Mouse (Mus musculus) thymus, adult 2 months (tissue): Measurements from ENCODE around the gene Cdk14. TPM values are rescaled to one million over a fixed set of nuclear protein-coding genes. Genes with fewer than 3 reads are reported as not detected.
A peak's percentile ranks its signal among the peaks of the same experiment; 100 is the strongest.

Source experiments
- DNase-seq: peaks from one replicate; pipeline ENCODE4 v3.0.0; 2021
- H3K27ac ChIP-seq: fragments of 200-500 bp; 2 replicates; pipeline ENCODE4 v1.5.1; 2012; ENCODE audit warnings: low read length, control low read depth; ENCODE audit not compliant: control insufficient read depth, insufficient read depth
- H3K27me3 ChIP-seq: fragments of 200-500 bp; 2 replicates; pipeline ENCODE4 v1.6.1; 2012; ENCODE audit warnings: mild to moderate bottlenecking, low read length, moderate library complexity, mixed read lengths; ENCODE audit not compliant: control insufficient read depth, insufficient read depth
- H3K36me3 ChIP-seq: fragments of 200-500 bp; 2 replicates; pipeline ENCODE4 v1.6.1; 2012; ENCODE audit warnings: mild to moderate bottlenecking, low read length, moderate library complexity; ENCODE audit not compliant: control insufficient read depth, insufficient read depth
- H3K4me1 ChIP-seq: fragments of 200-500 bp; replicated peaks from 2 replicates; pipeline ENCODE4 v1.6.1; 2012; ENCODE audit warnings: low read length; ENCODE audit not compliant: control insufficient read depth, insufficient read depth
- H3K4me3 ChIP-seq: fragments of 200-500 bp; 2 replicates; pipeline ENCODE4 v1.5.1; 2012; ENCODE audit warnings: mild to moderate bottlenecking, low read length, control low read depth, moderate library complexity; ENCODE audit not compliant: control insufficient read depth, insufficient read depth
- CTCF ChIP-seq: fragments of 200-500 bp; IDR thresholded peaks from 2 replicates; pipeline ENCODE4 v1.5.1; 2012; ENCODE audit warnings: mild to moderate bottlenecking, control low read depth, low read length, moderate library complexity, borderline replicate concordance; ENCODE audit not compliant: control insufficient read depth, poor library complexity, insufficient read depth; ENCODE audit errors: extremely low read depth
- POLR2A ChIP-seq: fragments of 200-500 bp; IDR thresholded peaks from 2 replicates; pipeline ENCODE4 v1.6.1; 2012; ENCODE audit warnings: mild to moderate bottlenecking, low read length, control low read depth, moderate library complexity; ENCODE audit not compliant: control insufficient read depth, poor library complexity, insufficient read depth; ENCODE audit errors: extremely low read depth
- WGBS: fragments of 180-500 bp; shearing (Covaris S2); methylation state at CpG from one replicate; pipeline ENCODE4 v1.1.7; 2018; 5-methylcytosine and 5-hydroxymethylcytosine counted together
- polyA plus RNA-seq: library from polyadenylated mRNA; depleted of rRNA; stranded (reverse); fragments of >200 nt; gene quantifications from 2 replicates; pipeline ENCODE4 v1.2.3, GENCODE M21; 2012

The Cdk14 gene
- polyA plus RNA-seq, 1 experiment, result 0.90 TPM

DNA sequence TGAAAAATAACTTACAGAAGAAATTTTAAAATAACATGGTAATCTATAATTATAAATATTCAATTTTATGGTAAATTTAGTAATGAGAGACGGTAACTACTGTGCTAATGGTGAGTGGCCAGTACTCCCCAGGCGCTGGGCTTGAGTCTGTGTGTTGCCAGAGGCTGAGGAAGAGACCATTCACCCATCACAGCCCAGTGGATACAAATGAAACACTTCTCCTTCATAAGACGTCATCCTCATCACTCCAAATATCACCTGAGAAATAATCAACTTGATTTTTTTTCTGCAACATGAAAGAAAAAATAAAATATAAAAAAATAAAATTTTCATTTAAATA is 153.4 kb downstream of the Cdk14 start:
- Histone ChIP-seq H3K27me3 (no peaks in the 10 kb centered on the region), H3K4me3 (no peak overlapping the region), H3K36me3 (no peaks in the 10 kb centered on the region), H3K27ac (no peak overlapping the region), H3K4me1 (no peaks in the 10 kb centered on the region)
- WGBS, result 95% methylated on average over 3 of the region's 3 CpGs
- TF ChIP-seq CTCF (no peak), POLR2A (no peak)
- no peak for DNase-seq

DNA sequence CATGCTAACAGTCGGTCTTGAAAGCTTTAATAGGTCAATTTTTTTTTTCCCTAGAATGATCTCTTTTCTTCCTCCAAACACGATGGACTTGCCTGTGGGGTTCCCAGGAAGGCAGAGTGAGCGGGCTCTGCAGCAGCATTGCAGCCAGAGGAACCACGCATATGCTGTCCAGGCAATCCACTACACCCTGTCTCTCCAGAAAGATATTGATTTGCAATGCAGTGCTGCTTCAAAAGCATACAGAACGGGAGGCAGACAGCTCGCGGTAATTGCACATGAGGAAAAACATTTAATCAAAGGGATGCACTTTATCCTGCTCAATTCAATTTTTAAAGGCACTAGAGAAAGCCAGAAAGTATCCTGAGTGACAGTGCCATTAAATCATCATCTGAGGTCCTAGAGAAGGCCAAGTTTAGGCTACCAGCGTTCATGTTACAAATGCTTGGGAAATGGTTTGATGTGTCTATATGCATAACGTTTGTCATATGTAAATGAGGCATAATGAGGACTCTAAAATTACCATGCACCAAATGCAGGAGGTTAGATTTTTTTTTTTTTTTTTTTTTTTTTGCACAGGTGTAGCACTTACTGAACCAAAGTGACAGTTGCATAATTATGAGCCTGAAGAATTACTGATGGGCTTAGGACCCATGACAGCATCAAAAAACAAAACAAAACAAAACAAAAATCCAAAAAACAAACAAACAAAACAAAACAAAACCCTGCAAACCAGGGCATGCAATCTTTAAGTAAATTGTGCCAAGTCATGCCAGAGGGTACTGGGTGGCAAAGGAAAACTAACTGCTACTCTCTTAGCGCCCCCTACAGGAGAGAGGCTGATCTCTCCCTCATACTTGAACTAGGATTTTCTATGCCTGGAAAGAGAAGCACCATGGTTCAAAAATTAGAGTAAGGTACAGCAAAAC is 154.0 kb downstream of the Cdk14 start:
- WGBS, result 77% methylated on average over 10 of the region's 10 CpGs
- Histone ChIP-seq H3K36me3 (no peaks in the 10 kb centered on the region), H3K4me3 (no peak overlapping the region), H3K27me3 (no peaks in the 10 kb centered on the region), H3K4me1 (no peaks in the 10 kb centered on the region), H3K27ac (no peak overlapping the region)
- TF ChIP-seq CTCF (no peak), POLR2A (no peak)
- peak; percentile 4 for DNase-seq

DNA sequence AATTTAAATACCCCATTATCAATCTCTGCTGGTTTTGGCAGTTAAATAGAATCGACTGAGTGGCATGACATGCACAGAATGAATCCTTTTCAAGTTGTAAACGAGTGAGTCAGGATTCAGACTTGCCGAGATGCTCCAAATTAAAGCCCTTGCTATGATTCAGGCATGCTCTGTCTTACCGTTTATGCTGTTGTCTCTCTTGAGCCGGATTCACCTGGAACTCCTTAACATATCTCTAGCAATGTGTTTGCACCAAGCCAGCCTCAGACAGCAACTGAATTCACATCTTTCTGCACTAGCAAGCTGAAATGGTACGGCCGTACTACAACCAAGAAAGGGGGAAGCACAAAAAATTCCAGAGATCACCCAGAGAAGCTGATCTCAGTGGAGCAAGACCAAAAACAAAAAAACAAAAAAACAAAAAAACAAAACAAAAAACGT is 154.7 kb downstream of the Cdk14 start:
- WGBS, result 74% methylated on average over 8 of the region's 8 CpGs
- Histone ChIP-seq H3K27me3 (no peaks in the 10 kb centered on the region), H3K4me1 (no peaks in the 10 kb centered on the region), H3K4me3 (no peak overlapping the region), H3K36me3 (no peaks in the 10 kb centered on the region), H3K27ac (no peak overlapping the region)
- DNase-seq, result no peak
- no peak for TF ChIP-seq POLR2A
- TF ChIP-seq CTCF, result no peak

DNA sequence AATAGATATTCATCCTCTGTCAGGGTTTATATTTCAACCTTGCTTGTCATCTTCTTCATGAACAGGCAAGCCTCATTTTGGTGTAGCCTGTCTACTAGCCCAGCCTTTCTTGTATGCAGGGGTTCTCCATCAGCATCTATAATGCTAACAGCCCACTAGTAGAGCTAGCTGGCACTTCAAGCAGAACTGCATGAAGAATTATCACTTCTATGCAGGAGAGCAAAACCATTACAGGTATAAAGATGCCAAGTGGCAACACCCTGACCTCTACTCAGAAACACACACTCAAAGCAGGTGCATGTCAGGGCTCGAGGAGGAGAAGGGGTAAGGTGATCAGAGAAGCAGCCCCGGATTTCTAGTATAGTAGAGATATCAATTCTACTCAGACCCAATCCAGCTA is 155.4 kb downstream of the Cdk14 start:
- DNase-seq, result no peak
- Histone ChIP-seq H3K4me3 (no peak overlapping the region), H3K4me1 (no peaks in the 10 kb centered on the region), H3K27ac (no peak overlapping the region), H3K27me3 (no peaks in the 10 kb centered on the region), H3K36me3 (no peaks in the 10 kb centered on the region)
- TF ChIP-seq POLR2A, result no peak
- no peak for TF ChIP-seq CTCF
- 92% methylated on average over 2 of the region's 2 CpGs for WGBS

DNA sequence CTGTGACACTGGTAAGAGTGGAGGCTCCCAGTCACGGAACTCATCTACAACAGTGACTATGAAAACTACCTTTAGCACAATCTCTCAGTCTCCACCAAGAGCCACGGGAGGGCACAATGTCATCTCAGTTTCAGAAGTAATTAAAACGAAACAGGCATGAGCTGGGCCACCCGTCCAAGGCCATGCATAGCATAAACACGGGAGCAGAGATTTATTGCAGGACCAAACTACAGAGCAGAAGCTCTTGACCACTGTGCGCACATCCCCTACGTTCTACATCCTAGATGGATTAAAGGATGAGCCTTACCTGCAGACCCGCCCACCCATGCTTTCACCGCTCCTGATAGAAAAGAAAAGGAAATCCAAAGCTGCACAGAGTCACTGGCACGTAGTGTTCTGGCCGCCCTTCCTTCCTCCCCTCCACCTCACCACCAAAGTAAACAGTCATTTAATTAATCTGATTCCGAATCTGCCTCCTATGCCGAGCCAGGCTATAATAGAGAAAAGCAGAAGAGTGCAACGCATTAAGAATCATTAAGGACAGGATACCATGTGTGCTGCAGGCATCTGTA is 158.3 kb downstream of the Cdk14 start:
- Histone ChIP-seq H3K36me3 (no peaks in the 10 kb centered on the region), H3K27me3 (no peaks in the 10 kb centered on the region), H3K4me1 (no peaks in the 10 kb centered on the region), H3K4me3 (no peak overlapping the region), H3K27ac (no peak overlapping the region)
- 86% methylated on average over 14 of the region's 14 CpGs for WGBS
- TF ChIP-seq POLR2A (no peak), CTCF (no peak)
- DNase-seq, result no peak

DNA sequence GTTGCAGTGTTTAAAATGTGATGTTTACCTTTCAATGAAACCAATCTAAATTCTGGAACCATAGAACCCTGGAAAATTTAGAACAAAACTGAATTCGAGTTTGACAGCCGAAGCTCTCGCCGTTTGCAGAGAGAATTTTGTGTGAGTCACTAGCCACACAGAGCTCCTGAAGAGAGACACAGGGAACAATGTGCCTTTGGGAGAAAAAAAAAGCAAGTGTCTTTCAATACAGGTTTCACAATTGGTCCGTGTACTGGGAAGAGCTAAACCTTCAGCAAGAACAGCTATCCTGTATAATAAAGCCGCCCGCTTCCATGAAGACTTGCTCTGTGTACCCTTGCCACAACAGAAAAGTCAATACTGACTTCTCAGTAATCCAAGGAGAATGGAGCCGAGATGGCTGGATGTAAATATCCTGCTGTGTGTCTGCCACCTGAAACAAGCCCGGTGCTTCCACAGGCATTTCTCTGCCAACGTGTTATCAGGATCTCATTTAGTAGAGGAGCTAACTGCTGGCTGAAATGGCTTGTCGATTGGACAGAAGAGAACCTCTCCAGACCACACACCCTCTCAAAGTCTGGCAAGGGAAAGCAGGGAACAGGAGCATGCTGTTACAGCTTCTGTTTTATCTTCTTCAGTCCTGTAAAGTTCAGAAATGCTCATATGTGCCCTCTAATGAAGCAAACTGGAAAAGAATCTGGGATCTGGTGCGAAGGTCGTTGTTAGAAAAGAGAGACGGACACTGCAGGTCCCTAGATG is 159.0 kb downstream of the Cdk14 start:
- DNase-seq, result no peak
- no peaks in the 10 kb centered on the region for H3K27me3 ChIP-seq
- 89% methylated on average over 14 of the region's 14 CpGs for WGBS
- no peak overlapping the region for H3K27ac ChIP-seq
- no peaks in the 10 kb centered on the region for H3K36me3 ChIP-seq
- H3K4me3 ChIP-seq, result no peak overlapping the region
- TF ChIP-seq POLR2A (no peak), CTCF (no peak)
- no peaks in the 10 kb centered on the region for H3K4me1 ChIP-seq
